Mouse (Mus musculus) WW6 (cell line): ENCODE data around the gene Ndufs7.
"Not testable (repeated sequence)": the region's sequence is repeated elsewhere in the genome, so short reads cannot be mapped to it uniquely, and the experiment has no call there.

Experiments used
- DNase-seq: peaks from one replicate; pipeline ENCODE4 v3.0.0-alpha.2; 2013; ENCODE audit warnings: low read depth, low spot score

Ndufs7 gene

DNA sequence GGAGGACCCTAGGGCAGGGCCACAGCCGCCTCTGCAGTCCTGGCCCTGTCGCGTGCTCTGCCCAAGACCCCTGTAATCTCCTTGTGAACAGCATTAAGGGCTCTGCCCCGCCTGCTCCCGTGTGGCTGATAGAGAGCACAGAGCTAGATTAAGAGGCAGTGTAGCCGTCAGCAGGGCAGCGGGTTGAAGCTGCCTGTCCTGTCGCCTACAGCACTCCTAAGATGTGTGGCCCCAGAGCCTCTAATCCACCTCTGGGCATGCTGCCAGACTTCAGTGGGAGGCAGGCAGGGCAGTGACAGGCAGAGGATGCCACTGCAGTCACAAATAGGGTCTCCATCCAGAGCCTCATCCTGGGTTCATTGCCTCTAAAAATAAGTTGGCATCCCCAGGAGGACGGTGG is 6.8 kb upstream of the Ndufs7 start:
- DNase-seq = no peak

DNA sequence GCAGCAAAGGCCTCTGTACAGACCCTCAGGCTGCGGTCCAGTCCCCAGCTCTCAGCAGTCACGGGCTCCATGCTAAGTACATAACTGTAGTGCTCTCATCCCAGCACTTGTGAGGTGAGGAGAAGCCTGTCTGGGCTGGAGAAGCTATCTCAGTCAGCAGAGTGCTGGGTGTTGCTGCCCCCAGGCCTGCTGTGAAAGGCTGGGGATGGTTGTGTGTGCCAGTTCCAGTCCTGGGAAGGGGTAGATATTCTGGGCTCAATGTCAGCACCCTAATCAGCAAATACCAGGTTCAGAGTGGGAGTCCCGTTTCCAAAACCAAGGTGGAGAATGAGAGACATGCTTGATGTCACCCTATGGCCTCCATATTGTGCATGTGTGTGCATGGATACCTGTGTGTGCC is 6.3 kb upstream of the Ndufs7 start:
- DNase-seq = no peak

DNA sequence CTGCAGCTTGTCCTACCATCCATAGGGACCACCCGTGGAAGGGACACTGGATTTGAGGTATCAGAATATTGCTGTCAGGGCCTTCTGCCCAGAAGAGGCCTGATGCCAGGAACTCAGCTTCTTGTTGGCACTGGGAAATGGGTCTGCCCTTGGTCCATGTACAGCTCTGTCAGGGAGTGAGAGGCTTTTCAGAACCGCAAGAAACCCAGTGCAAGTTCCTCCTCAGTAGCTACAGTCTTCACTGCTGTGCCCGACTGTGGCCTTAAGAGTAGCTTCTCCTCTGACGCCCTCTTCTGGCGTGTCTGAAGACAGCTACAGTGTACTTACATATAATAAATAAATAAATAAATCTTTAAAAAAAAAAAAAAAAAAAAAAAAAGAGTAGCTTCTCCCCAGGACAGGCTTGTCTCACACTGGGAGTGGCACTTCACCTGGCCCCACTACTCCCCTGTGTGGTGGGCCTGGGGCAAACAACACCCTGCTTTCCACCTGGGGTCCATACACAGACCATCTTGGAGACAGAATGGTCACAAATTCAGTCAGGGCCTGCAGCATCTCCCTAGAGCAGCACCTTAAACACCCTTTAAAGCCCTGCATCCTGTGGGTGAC is 4.0 kb upstream of the Ndufs7 start:
- no peak for DNase-seq

- peak; percentile 65 for DNase-seq
These were observed 3.3 kb upstream of the Ndufs7 start for GRCm38 (mm10) chr10:80245600-80245999.

DNA sequence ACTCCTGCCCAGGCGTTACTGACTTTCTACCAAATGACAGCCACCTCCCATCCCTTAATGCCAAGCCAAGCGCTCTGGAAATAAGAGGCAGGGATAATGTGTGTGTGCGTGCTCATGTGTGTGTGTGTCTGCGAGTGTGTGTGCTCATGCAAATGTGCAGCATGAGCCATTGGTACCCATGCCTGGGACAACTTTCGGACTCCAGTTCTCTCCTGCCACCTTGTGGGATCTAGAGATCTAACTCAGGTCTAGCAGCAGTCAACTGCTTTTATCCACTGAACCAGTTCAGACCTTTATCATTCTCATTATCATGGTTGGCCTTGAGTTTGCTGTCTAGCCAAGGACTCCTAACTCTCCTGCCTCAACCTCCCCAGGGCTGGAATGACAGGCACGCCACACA is 1.1 kb upstream of the Ndufs7 start:
- DNase-seq = no peak

DNA sequence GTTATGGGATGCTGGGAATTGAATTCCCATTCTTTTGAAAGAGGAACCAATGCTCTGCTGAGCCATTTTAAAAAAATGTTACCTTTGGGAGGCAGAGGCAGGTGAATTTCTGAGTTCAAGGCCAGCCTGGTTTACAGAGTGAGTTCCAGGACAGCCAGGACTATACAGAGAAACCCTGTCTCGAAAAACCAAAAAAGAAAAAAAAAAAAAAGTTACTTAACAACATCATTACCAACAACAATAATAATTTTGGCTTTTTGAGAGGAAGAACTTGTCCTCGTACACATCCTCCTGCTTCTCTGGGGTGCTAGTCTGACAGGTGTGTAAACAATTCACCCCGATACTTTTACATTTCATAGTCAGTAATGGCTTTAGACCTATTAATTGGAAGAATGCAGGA is 484 bp upstream of the Ndufs7 start:
- not testable (repeated sequence) for DNase-seq

- DNase-seq = no peak
These were observed 1.1 kb downstream of the Ndufs7 start for GRCm38 (mm10) chr10:80250059-80250458.

DNA sequence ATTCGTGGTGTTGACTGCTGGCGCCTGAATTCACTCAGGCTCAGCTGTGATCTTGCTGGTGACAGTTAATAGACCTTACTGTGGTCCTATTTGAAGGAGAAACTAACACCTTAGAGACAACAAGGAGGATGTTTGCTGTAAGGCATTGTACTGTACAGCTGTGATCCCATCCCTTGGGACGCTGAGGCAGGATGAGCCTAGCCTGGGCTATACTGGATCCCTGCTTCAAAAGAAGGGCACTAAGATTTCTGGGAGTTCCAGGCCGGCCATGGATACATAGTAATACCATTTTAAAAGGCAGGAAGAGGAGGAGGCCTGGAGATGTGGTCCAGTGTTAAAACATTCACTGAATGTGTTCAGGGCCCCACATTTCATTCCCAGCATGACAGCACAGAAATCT is 1.7 kb downstream of the Ndufs7 start:
- DNase-seq = no peak

DNA sequence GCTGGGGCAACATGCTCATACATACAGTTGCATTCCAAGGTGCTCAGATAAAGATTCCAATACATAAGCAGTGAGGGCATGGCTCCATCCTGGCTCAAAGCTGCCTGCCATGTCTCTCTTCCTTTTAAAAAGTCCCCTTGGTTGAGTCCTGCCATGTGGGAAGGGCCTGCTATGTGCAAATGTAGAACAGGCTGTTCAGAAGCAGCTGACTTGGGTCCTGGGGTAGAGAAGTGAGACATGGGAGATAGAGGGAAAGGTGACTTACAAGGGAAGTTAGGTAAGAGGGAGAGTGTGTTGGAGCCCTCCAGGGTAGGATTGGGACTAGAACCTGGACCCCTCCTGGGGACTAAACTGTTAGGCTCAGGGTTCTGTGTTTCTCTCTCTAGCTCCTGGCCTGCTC is 3.1 kb downstream of the Ndufs7 start:
- no peak for DNase-seq

- DNase-seq = no peak
These were observed 3.8 kb downstream of the Ndufs7 start for GRCm38 (mm10) chr10:80252493-80253274.

DNA sequence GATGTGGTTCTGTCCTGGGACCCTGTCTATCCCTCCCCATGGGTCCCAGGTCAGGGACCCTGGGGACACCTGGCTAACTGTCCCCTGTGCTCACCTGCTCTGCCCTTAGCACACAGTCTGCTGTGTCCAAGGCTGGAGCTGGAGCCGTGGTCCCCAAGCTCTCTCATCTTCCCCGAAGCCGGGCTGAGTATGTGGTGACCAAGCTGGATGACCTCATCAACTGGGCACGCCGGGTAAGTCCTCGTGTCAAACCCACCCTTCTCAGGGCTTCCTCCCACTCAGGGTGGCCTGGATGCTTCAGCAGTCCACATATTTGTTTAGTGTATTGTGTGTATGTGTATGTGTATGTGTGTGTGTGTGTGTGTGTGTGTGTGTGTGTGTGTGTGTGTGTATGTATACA is 4.6 kb downstream of the Ndufs7 start:
- DNase-seq = no peak

- no peak for DNase-seq
These were observed 5.7 kb downstream of the Ndufs7 start for GRCm38 (mm10) chr10:80254331-80255297.

GRCm38 (mm10) chr10:80255881-80256535 is 7.1 kb downstream of the Ndufs7 start:
- DNase-seq = no peak

- DNase-seq = no peak
These were observed 9.0 kb downstream of the Ndufs7 start for GRCm38 (mm10) chr10:80257936-80258335.

DNA sequence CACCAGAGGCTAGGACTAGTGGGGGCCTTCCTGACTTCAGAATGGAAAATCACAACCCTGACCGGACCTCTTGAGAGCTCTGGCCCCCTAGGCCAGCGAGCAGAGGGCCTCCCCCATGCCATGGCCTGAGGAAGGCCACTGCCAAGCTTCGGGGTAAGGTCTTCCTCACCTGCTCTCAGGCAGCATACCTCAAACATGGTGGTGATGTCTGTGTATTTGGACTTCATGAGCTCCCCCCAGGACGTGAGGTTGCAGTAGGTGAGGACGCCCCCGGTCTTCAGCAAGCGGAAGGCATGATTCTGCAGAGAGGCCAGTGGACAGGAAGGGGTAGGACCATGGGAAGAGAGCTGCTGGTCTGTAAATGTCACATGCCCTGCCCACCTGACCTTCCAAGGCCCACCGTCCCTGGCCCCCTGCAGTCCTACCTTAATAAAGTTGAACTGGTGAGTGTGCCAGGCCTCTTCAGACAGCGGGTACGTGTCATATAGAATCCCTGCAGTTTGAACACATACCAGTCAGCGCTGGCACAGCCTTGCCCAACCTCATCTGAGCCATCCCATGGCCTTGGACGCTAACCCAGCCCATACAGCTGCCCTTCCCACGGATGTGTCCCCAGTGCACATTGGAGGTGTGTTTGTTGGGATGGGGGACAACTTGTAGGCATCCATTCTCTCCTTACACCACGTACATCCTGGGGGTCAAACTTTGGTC is 10.0 kb downstream of the Ndufs7 start:
- DNase-seq = no peak

- DNase-seq = no peak
These were observed 10.5 kb downstream of the Ndufs7 start for GRCm38 (mm10) chr10:80259463-80259805.

GRCm38 (mm10) chr10:80259861-80260641 is 11.1 kb downstream of the Ndufs7 start:
- DNase-seq = no peak

- DNase-seq = peak; percentile 87
These were observed 12.0 kb downstream of the Ndufs7 start, which contains the start of the genes Gamt and Dazap1 for GRCm38 (mm10) chr10:80260642-80261584. Gene Gamt (minus strand): TSS chr10:80261012. Gene Dazap1 (plus strand): TSS chr10:80261486.

GRCm38 (mm10) chr10:80261585-80261968 is 12.7 kb downstream of the Ndufs7 start:
- DNase-seq = peak; percentile 72
